Mouse (Mus musculus): ENCODE results near the gene Cntf.

- TF ChIP-seq CTCF (IDR thresholded peaks at IDR 0.05) (no peak), EP300 (IDR thresholded peaks at IDR 0.05; ENCODE audit: insufficient read depth, low read depth, low read length) (no peak)
Measured at GRCm38 (mm10) chr19:12802830-12803229, 37.4 kb upstream of the Cntf start.

Measured in heart, adult 2 months (tissue).